ENCODE assay signal across 10 mouse cellular contexts in the genomic region with DNA sequence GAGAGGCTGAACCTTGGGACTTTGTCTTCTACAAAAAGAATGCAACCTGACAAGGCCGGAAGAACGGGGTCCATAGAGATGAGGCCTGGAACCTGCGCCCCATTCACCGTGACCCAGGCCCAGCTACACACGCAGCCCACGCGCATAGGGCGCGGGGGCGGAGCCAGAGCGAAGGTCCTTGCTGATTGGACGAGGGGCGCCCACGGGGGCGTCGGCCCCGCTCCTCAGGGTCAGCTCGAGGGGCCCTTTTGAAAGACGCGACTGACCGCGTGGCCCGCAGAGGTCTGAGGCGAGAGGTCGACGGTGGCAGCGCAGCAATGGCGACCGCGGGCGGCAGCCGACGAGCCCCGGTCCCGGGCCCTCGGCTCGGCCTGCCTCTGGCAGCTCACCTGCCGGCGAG. TPM values are rescaled to one million over a fixed set of nuclear protein-coding genes. Genes with fewer than 3 reads are reported as not detected.
DNase-seq lines count a peak whose midpoint lies in the region; ATAC-seq lines count a peak whose summit lies in the region.
"Had no signal": no experiment of that assay in that cellular context is flagged by ENCODE, and none has a peak within 500 bp of the region (broad histone marks: within the 10 kb centered on the region; RNA-seq: fewer than 3 reads in every experiment).

A gene (plus strand): TSS at position 122 of the 400 bp plus-strand sequence.

- intact Hi-C loops in heart, postnatal 14 days (cut with DNase I), result no loop called here

- peak within 1 kb of the TSS; percentile 30; the same call in 1 of the 2 replicates for H3K9ac ChIP-seq in heart, embryonic 16.5 days (ENCODE audit: low read length)
- H3K9ac ChIP-seq in embryonic facial prominence, embryonic 15.5 days, result no peak within 1 kb of the TSS
- H3K9ac ChIP-seq in neural tube, embryonic 12.5 days, result no peak within 1 kb of the TSS

- peaks cover 15% of the 10 kb centered on the region for H3K9me3 ChIP-seq in heart, embryonic 16.5 days (replicated peaks; ENCODE audit: control insufficient read depth, low read length)
- no peaks in the 10 kb centered on the region for H3K9me3 ChIP-seq in embryonic facial prominence, embryonic 15.5 days (replicated peaks)
- H3K9me3 ChIP-seq in limb, embryonic 10.5 days (replicated peaks), result peaks cover 2% of the 10 kb centered on the region; the same call in 1 of the 2 replicates
- H3K9me3 ChIP-seq in neural tube, embryonic 12.5 days, result peaks cover 18% of the 10 kb centered on the region

- DNase-seq in heart, postnatal 14 days, result no peak
- peak; percentile 36 for DNase-seq in limb, embryonic 10.5 days (ENCODE audit: low spot score)
- no peak for DNase-seq in cerebellum, adult 8-10 months
- no peak for DNase-seq in adrenal gland, adult (ENCODE audit: inconsistent age in 2 of 2, low spot score in 1 of 2)
- DNase-seq in natural killer cell, adult 2 months (ENCODE audit: low spot score in 2 of 2), result no peak

- H3K27ac ChIP-seq in heart, embryonic 16.5 days (ENCODE audit: low read length), result no peak within 1 kb of the TSS
- no peak within 1 kb of the TSS for H3K27ac ChIP-seq in embryonic facial prominence, embryonic 15.5 days (replicated peaks)
- 0 out of 2 replicates have a peak within 1 kb of the TSS, but pooled peaks have one; percentile 3 for H3K27ac ChIP-seq in limb, embryonic 10.5 days
- no peak within 1 kb of the TSS for H3K27ac ChIP-seq in neural tube, embryonic 12.5 days

- no peaks in the 10 kb centered on the region; the same call in 1 of the 2 replicates for H3K36me3 ChIP-seq in heart, embryonic 16.5 days (ENCODE audit: control insufficient read depth, insufficient read depth)
- no peaks in the 10 kb centered on the region for H3K36me3 ChIP-seq in embryonic facial prominence, embryonic 15.5 days
- no peaks in the 10 kb centered on the region for H3K36me3 ChIP-seq in limb, embryonic 10.5 days
- H3K36me3 ChIP-seq in neural tube, embryonic 12.5 days, result no peaks in the 10 kb centered on the region

- peak within 1 kb of the TSS; percentile 38 for H3K4me3 ChIP-seq in heart, embryonic 16.5 days (ENCODE audit: low read length)
- peak within 1 kb of the TSS; percentile 32 for H3K4me3 ChIP-seq in embryonic facial prominence, embryonic 15.5 days (replicated peaks)
- peak within 1 kb of the TSS; percentile 41 for H3K4me3 ChIP-seq in limb, embryonic 10.5 days
- peak within 1 kb of the TSS; percentile 19; the same call in 1 of the 2 replicates for H3K4me3 ChIP-seq in neural tube, embryonic 12.5 days

- H3K4me1 ChIP-seq in heart, embryonic 16.5 days (ENCODE audit: control insufficient read depth, insufficient read depth, low read length), result no peaks in the 10 kb centered on the region
- no peaks in the 10 kb centered on the region for H3K4me1 ChIP-seq in embryonic facial prominence, embryonic 15.5 days
- peaks cover 6% of the 10 kb centered on the region for H3K4me1 ChIP-seq in limb, embryonic 10.5 days
- no peaks in the 10 kb centered on the region for H3K4me1 ChIP-seq in neural tube, embryonic 12.5 days

- no peaks in the 10 kb centered on the region for H3K27me3 ChIP-seq in heart, embryonic 16.5 days (ENCODE audit: control insufficient read depth, insufficient read depth, low read length)
- no peaks in the 10 kb centered on the region for H3K27me3 ChIP-seq in embryonic facial prominence, embryonic 15.5 days
- no peaks in the 10 kb centered on the region for H3K27me3 ChIP-seq in limb, embryonic 10.5 days (ENCODE audit: low read depth, poor library complexity, severe bottlenecking)
- H3K27me3 ChIP-seq in neural tube, embryonic 12.5 days (replicated peaks), result no peaks in the 10 kb centered on the region

- 36% methylated on average over 39 of the region's 39 CpGs for WGBS in heart, embryonic 16.5 days
- 51% methylated on average over 39 of the region's 39 CpGs for WGBS in embryonic facial prominence, embryonic 15.5 days
- WGBS in limb, embryonic 10.5 days, result 51% methylated on average over 39 of the region's 39 CpGs
- 60% methylated on average over 39 of the region's 39 CpGs for WGBS in neural tube, embryonic 12.5 days

- no peak for ATAC-seq in heart, embryonic 16.5 days (replicated peaks; ENCODE audit: extremely low read depth, insufficient read depth, low FRiP score)
- no peak for ATAC-seq in embryonic facial prominence, embryonic 15.5 days (ENCODE audit: insufficient number of reproducible peaks, low FRiP score, low TSS enrichment, low read depth)
- ATAC-seq in neural tube, embryonic 12.5 days (ENCODE audit: low FRiP score, low read depth), result no peak

- peak within 1 kb of the TSS; percentile 65 for H3K4me2 ChIP-seq in heart, embryonic 16.5 days (ENCODE audit: low read depth, low read length)
- H3K4me2 ChIP-seq in embryonic facial prominence, embryonic 15.5 days (replicated peaks), result peak within 1 kb of the TSS; percentile 46
- peak within 1 kb of the TSS; percentile 47 for H3K4me2 ChIP-seq in neural tube, embryonic 12.5 days (replicated peaks)

RNA-seq across cellular contexts. Expression of the gene that starts here (rescaled TPM):
- polyA plus RNA-seq in heart, embryonic 16.5 days (2015; fragmentation: Nextera tagmentation; extraction: Ambion mirVana), result 0.22 and 0.36 TPM in 2 replicates
- not detected for total RNA-seq in heart, postnatal 14 days (2021)
- 0.37 and 0.62 TPM in 2 replicates for polyA plus RNA-seq in embryonic facial prominence, embryonic 15.5 days (2015; fragmentation: Nextera tagmentation; extraction: Ambion mirVana)
- 0.65 and 1.1 TPM in 2 replicates for polyA plus RNA-seq in limb, embryonic 10.5 days (2016; fragmentation: Nextera tagmentation; extraction: Ambion mirVana)
- 0.37 and 0.80 TPM in 2 replicates for polyA plus RNA-seq in neural tube, embryonic 12.5 days (2016; fragmentation: Nextera tagmentation; extraction: Ambion mirVana)
- total RNA-seq: MEL had no signal
- polyA plus RNA-seq: large intestine, adult 2 months had no signal
